Mouse (Mus musculus) brain, adult 2 months (tissue): ENCODE measurements around the gene Zfp982.

ENCODE experiments used
- DNase-seq: peaks from one replicate; pipeline ENCODE4 v3.0.0; 2011; ENCODE audit warnings: low read depth, low spot score

Zfp982 gene

GRCm38 (mm10) chr4:147559096-147559495 lies 66.9 kb downstream of the Zfp982 start:
- DNase-seq = peak; percentile 1
